Mouse (Mus musculus) adrenal gland, adult 18-20 months (tissue): ENCODE measurements around the gene Zfp65. TPM values are rescaled to one million over a fixed set of nuclear protein-coding genes. Genes with fewer than 3 reads are reported as not detected.
"Not testable (repeated sequence)": the region's sequence is repeated elsewhere in the genome, so short reads cannot be mapped to it uniquely, and the experiment has no call there.

Source experiments
- DNase-seq, 2 experiments: peaks; one replicate each; pipeline ENCODE4 v3.0.0; 2021 to 2022; ENCODE audit warnings: low spot score in 2 of 2
- long read RNA-seq, 2 experiments: library from polyadenylated mRNA; stranded (forward); transcript quantifications; one replicate each; pipeline ENCODE4 v2.0.0; 2021
- total RNA-seq, 2 experiments: library from RNA; stranded (reverse); gene quantifications; 1 replicate in 1 of 2; 2 replicates in 1 of 2; pipeline ENCODE4 v1.2.3; 2021

The Zfp65 gene
- total RNA-seq, result 10 to 100 TPM; 12.2 to 12.7 TPM
- long read RNA-seq, experiment 1, partial matches to known transcripts, result 1 of 1 reads
- long read RNA-seq, experiment 1, other reads (novel, unspliced or antisense), result 0 of 1 reads
- long read RNA-seq, experiment 2, partial matches to known transcripts, result 0 of 1 reads
- long read RNA-seq, experiment 2, other reads (novel, unspliced or antisense), result 0 of 1 reads

GRCm38 (mm10) chr13:67728641-67729318 is at the start of gene Zfp65:
TSS of gene Zfp65 (minus strand) at chr13:67729173.
- DNase-seq, result peak; percentile 31 to 49

- no peak for DNase-seq
These were observed 34.2 kb upstream of the Zfp65 start for GRCm38 (mm10) chr13:67763031-67763768.

- DNase-seq, result no peak
These were observed 31.0 kb upstream of the Zfp65 start for GRCm38 (mm10) chr13:67759966-67760365.

- DNase-seq, result no peak
These were observed 26.8 kb upstream of the Zfp65 start for GRCm38 (mm10) chr13:67755761-67756160.

GRCm38 (mm10) chr13:67754333-67755306 is 25.6 kb upstream of the Zfp65 start, which contains the start of gene Zfp85:
TSS of gene Zfp85 (minus strand) at chr13:67755228.
- DNase-seq, result peak; percentile 59 to 69

GRCm38 (mm10) chr13:67743896-67744295 is 14.9 kb upstream of the Zfp65 start:
- DNase-seq, result no peak

GRCm38 (mm10) chr13:67742941-67743340 is 14.0 kb upstream of the Zfp65 start:
- DNase-seq, result no peak

- DNase-seq, result not testable (repeated sequence)
These were observed 5.4 kb upstream of the Zfp65 start for GRCm38 (mm10) chr13:67734391-67734790.

- DNase-seq, result peak in 1 of 2 experiments; percentile 17
These were observed 468 bp upstream of the Zfp65 start for GRCm38 (mm10) chr13:67729441-67729840.

- DNase-seq, result no peak
These were observed 867 bp downstream of the Zfp65 start for GRCm38 (mm10) chr13:67728106-67728505.

- not testable (repeated sequence) for DNase-seq
These were observed 3.6 kb downstream of the Zfp65 start for GRCm38 (mm10) chr13:67725331-67725730.

- DNase-seq, result peak; percentile 76 to 83
These were observed 5.0 kb downstream of the Zfp65 start for GRCm38 (mm10) chr13:67723848-67724479.

GRCm38 (mm10) chr13:67686971-67687370 is 42.0 kb downstream of the Zfp65 start, which contains the start of gene Zfp738:
TSS of gene Zfp738 (minus strand) at chr13:67687071.
- DNase-seq, result no peak

- not testable (repeated sequence) for DNase-seq
These were observed 45.1 kb downstream of the Zfp65 start for GRCm38 (mm10) chr13:67683841-67684240.

GRCm38 (mm10) chr13:67682959-67683735 is 45.8 kb downstream of the Zfp65 start:
- DNase-seq, result peak; percentile 75 to 76

- no peak for DNase-seq
These were observed 54.1 kb downstream of the Zfp65 start for GRCm38 (mm10) chr13:67674902-67675301.
